Mouse (Mus musculus) limb, embryonic 13.5 days (tissue): ENCODE results near the gene Ssmem1. TPM values are rescaled to one million over a fixed set of nuclear protein-coding genes. Genes with fewer than 3 reads are reported as not detected.

Experiments used
- ATAC-seq: fragments of 200-750 bp; cut with Nextera tagmentation; 2 replicates; pipeline ENCODE4 v1.8.0; 2017; ENCODE audit warnings: low read depth, moderate number of reproducible peaks, moderate TSS enrichment; ENCODE audit not compliant: low FRiP score
- H3K27ac ChIP-seq: fragments of 300-500 bp; sonication (generic); 2 replicates; pipeline ENCODE4 v1.5.1; 2015; ENCODE audit warnings: inconsistent platforms, mild to moderate bottlenecking, moderate library complexity
- H3K27me3 ChIP-seq: fragments of 300-500 bp; sonication (generic); 2 replicates; pipeline ENCODE4 v1.6.1; 2015; ENCODE audit warnings: mild to moderate bottlenecking, inconsistent platforms
- H3K36me3 ChIP-seq: fragments of 300-500 bp; sonication (generic); 2 replicates; pipeline ENCODE4 v1.6.1; 2015; ENCODE audit warnings: inconsistent platforms, mild to moderate bottlenecking, moderate library complexity
- H3K4me1 ChIP-seq: fragments of 300-500 bp; sonication (generic); 2 replicates; pipeline ENCODE4 v1.6.1; 2015; ENCODE audit warnings: inconsistent platforms
- H3K4me2 ChIP-seq: fragments of 300-500 bp; sonication (generic); replicated peaks from 2 replicates; pipeline ENCODE4 v1.6.1; 2015; ENCODE audit warnings: inconsistent platforms, mild to moderate bottlenecking, moderate library complexity
- H3K4me3 ChIP-seq: fragments of 300-500 bp; sonication (generic); 2 replicates; pipeline ENCODE4 v1.5.1; 2015; ENCODE audit warnings: moderate library complexity, mild to moderate bottlenecking, inconsistent platforms
- H3K9ac ChIP-seq: fragments of 300-500 bp; sonication (generic); 2 replicates; pipeline ENCODE4 v1.6.1; 2015; ENCODE audit warnings: mild to moderate bottlenecking, inconsistent platforms
- H3K9me3 ChIP-seq: fragments of 300-500 bp; sonication (generic); 2 replicates; pipeline ENCODE4 v1.6.1; 2016; ENCODE audit warnings: inconsistent platforms
- WGBS: fragments of 180-500 bp; shearing (Covaris S2); methylation state at CpG from one replicate; pipeline ENCODE4 v1.1.7; 2015; 5-methylcytosine and 5-hydroxymethylcytosine counted together
- polyA plus RNA-seq: library from polyadenylated mRNA; unstranded; fragments of >200 nt; fragmentation: Nextera tagmentation; extraction: Ambion mirVana; gene quantifications from 2 replicates; pipeline ENCODE4 v1.2.1, GENCODE M21; 2015

Ssmem1 gene
- polyA plus RNA-seq, 1 experiment from 2014 or later = 0.22 TPM

- peaks cover 3% of the 10 kb centered on the region; the same call in 1 of the 2 replicates for H3K4me1 ChIP-seq
- H3K9me3 ChIP-seq = no peaks in the 10 kb centered on the region
- H3K36me3 ChIP-seq = no peaks in the 10 kb centered on the region
- no peak for ATAC-seq
- no peak overlapping the region for H3K4me3 ChIP-seq
- WGBS = 89% methylated on average over 6 of the region's 6 CpGs
- no peak overlapping the region for H3K27ac ChIP-seq
- no peaks in the 10 kb centered on the region for H3K27me3 ChIP-seq
- no peak overlapping the region for H3K9ac ChIP-seq
- H3K4me2 ChIP-seq = no peak overlapping the region
Observed at GRCm38 (mm10) chr6:30563575-30563974, 53.9 kb downstream of the Ssmem1 start.

- H3K36me3 ChIP-seq = no peaks in the 10 kb centered on the region
- H3K4me3 ChIP-seq = no peak overlapping the region
- 94% methylated on average over 6 of the region's 6 CpGs for WGBS
Observed at GRCm38 (mm10) chr6:30564051-30564450, 54.4 kb downstream of the Ssmem1 start.

GRCm38 (mm10) chr6:30568069-30568468, 58.4 kb downstream of the Ssmem1 start, which contains the start of gene Cpa4:
Gene Cpa4 (plus strand): TSS chr6:30568369.
- H3K27ac ChIP-seq = peak within 1 kb of the TSS; percentile 39; the same call in 1 of the 2 replicates
- H3K9me3 ChIP-seq = no peaks in the 10 kb centered on the region
- 70% methylated on average over 5 of the region's 5 CpGs for WGBS

More at GRCm38 (mm10) chr6:30564051-30564450, 54.4 kb downstream of the Ssmem1 start:
- Histone ChIP-seq H3K9ac (no peak overlapping the region), H3K9me3 (no peaks in the 10 kb centered on the region), H3K4me2 (no peak overlapping the region), H3K4me1 (peaks cover 3% of the 10 kb centered on the region; the same call in 1 of the 2 replicates), H3K27me3 (no peaks in the 10 kb centered on the region), H3K27ac (no peak overlapping the region)
- no peak for ATAC-seq

GRCm38 (mm10) chr6:30569331-30569730, 59.7 kb downstream of the Ssmem1 start:
- Histone ChIP-seq H3K27me3 (no peaks in the 10 kb centered on the region), H3K4me2 (no peak overlapping the region), H3K4me1 (peaks cover 23% of the 10 kb centered on the region), H3K27ac (no peak overlapping the region), H3K9me3 (no peaks in the 10 kb centered on the region), H3K4me3 (no peak overlapping the region), H3K9ac (no peak overlapping the region), H3K36me3 (no peaks in the 10 kb centered on the region)
- ATAC-seq = no peak
- 77% methylated on average over 10 of the region's 10 CpGs for WGBS

More at GRCm38 (mm10) chr6:30568069-30568468, 58.4 kb downstream of the Ssmem1 start, which contains the start of gene Cpa4:
- peaks cover 11% of the 10 kb centered on the region for H3K4me1 ChIP-seq
- no peak for ATAC-seq
- no peaks in the 10 kb centered on the region for H3K27me3 ChIP-seq
- H3K4me3 ChIP-seq = no peak within 1 kb of the TSS
- no peak within 1 kb of the TSS for H3K9ac ChIP-seq
- H3K4me2 ChIP-seq = no peak within 1 kb of the TSS
- H3K36me3 ChIP-seq = no peaks in the 10 kb centered on the region

Other genes starting within 250 kb of the Ssmem1 start
- gene Ube2h, start 205.3 kb upstream of the Ssmem1 start, polyA plus RNA-seq = 43.6 and 45.9 TPM in 2 replicates
- gene Zc3hc1, start 118.8 kb upstream of the Ssmem1 start, polyA plus RNA-seq = 77.7 and 83.9 TPM in 2 replicates
- gene Klhdc10, start 108.0 kb upstream of the Ssmem1 start, polyA plus RNA-seq = 29.4 and 31.7 TPM in 2 replicates
- gene Tmem209, start 66 bp upstream of the Ssmem1 start, polyA plus RNA-seq = 34.7 and 34.9 TPM in 2 replicates
- 10.4 and 11.1 TPM in 2 replicates for gene Cpa2, start 31.7 kb downstream of the Ssmem1 start, polyA plus RNA-seq
- gene Cpa4, start 58.5 kb downstream of the Ssmem1 start, polyA plus RNA-seq = 2.3 and 2.7 TPM in 2 replicates
- 0.33 and 0.79 TPM in 2 replicates for gene Cpa5, start 101.2 kb downstream of the Ssmem1 start, polyA plus RNA-seq
- 0.88 and 1.0 TPM in 2 replicates for gene Cpa1, start 129.4 kb downstream of the Ssmem1 start, polyA plus RNA-seq
- 52.3 and 55.4 TPM in 2 replicates for gene Cep41, start 183.9 kb downstream of the Ssmem1 start, polyA plus RNA-seq
- gene Mest, start 213.7 kb downstream of the Ssmem1 start, polyA plus RNA-seq = 1,770 and 1,957 TPM in 2 replicates